Mouse (Mus musculus) liver, postnatal 0 days (tissue): ENCODE measurements at regions not wholly inside any gene's neighbourhood (a gene's known extent, or its start where the extent isn't known, plus 50 kb on each side); places are given as distances from the start of the nearest gene placed in this dataset.
A peak's percentile ranks its signal among the peaks of the same experiment; 100 is the strongest.

ENCODE experiments used
- ATAC-seq: fragments of 200-750 bp; cut with Nextera tagmentation; 2 replicates; pipeline ENCODE4 v1.8.0; 2017; ENCODE audit warnings: mild to moderate bottlenecking, moderate library complexity
- DNase-seq: peaks from one replicate; pipeline ENCODE4 v3.0.0-alpha.2; 2016
- H3K27ac ChIP-seq: fragments of 300-500 bp; sonication (generic); 2 replicates; pipeline ENCODE4 v1.5.1; 2014; ENCODE audit warnings: antibody characterized with exemption, moderate library complexity, mild to moderate bottlenecking, low read depth
- H3K27me3 ChIP-seq: fragments of 300-500 bp; sonication (generic); 2 replicates; pipeline ENCODE4 v1.6.1; 2014; ENCODE audit warnings: low read length, control low read depth, mixed read lengths; ENCODE audit not compliant: insufficient read depth
- H3K36me3 ChIP-seq: fragments of 300-500 bp; sonication (generic); replicated peaks from 2 replicates; pipeline ENCODE4 v1.6.1; 2014; ENCODE audit warnings: mild to moderate bottlenecking, control low read depth, low read length, moderate library complexity, mixed read lengths; ENCODE audit not compliant: insufficient read depth
- H3K4me1 ChIP-seq: fragments of 300-500 bp; sonication (generic); 2 replicates; pipeline ENCODE4 v1.6.1; 2014; ENCODE audit warnings: antibody characterized with exemption, mild to moderate bottlenecking, control low read depth; ENCODE audit not compliant: insufficient read depth
- H3K4me2 ChIP-seq: fragments of 300-500 bp; sonication (generic); 2 replicates; pipeline ENCODE4 v1.6.1; 2014; ENCODE audit warnings: low read depth, mild to moderate bottlenecking, low read length, moderate library complexity, mixed read lengths
- H3K4me3 ChIP-seq: fragments of 300-500 bp; sonication (generic); 2 replicates; pipeline ENCODE4 v1.5.1; 2014; ENCODE audit warnings: low read depth, low read length
- H3K9ac ChIP-seq: fragments of 300-500 bp; sonication (generic); replicated peaks from 2 replicates; pipeline ENCODE4 v1.6.1; 2014; ENCODE audit warnings: mild to moderate bottlenecking, moderate library complexity
- H3K9me3 ChIP-seq: fragments of 300-500 bp; sonication (generic); 2 replicates; pipeline ENCODE4 v1.6.1; 2016; ENCODE audit warnings: mild to moderate bottlenecking, control low read depth, low read length, mixed read lengths
- CTCF ChIP-seq: sonication (generic); IDR thresholded peaks from 2 replicates; pipeline ENCODE4 v1.5.1; 2016; ENCODE audit warnings: antibody characterized with exemption, low read depth
- EP300 ChIP-seq: IDR thresholded peaks from 2 replicates; pipeline ENCODE4 v1.6.1; 2016; ENCODE audit warnings: antibody characterized with exemption, low read depth, mild to moderate bottlenecking
- WGBS: fragments of 180-500 bp; shearing (Covaris S2); extraction: QIAGEN DNeasy Blood & Tissue Kit; methylation state at CpG from one replicate; pipeline ENCODE4 v1.1.7; 2014; ENCODE audit not compliant: insufficient replicate concordance; 5-methylcytosine and 5-hydroxymethylcytosine counted together

DNA sequence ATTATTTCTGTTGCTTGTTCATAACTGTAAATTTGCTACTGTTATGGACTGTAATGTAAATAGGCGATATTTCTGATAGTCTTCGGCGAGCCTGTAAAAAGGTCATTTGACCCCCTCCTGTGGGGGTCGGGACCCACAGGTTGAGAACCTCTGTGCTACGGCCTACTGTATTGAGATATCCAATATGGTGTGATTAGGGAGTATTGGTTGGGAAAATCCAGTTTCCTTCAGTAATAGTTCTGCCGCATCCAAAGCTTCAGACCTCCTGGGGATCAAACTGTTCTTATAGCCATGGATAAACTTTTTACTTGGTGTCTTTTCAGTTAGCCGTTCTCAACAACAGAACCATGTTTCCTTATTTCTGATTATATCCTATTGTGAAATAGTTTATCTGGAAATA lies 136.5 kb upstream of the Samsn1 start:
- no peak overlapping the region for H3K9ac ChIP-seq
- no peaks in the 10 kb centered on the region for H3K4me1 ChIP-seq
- no peaks in the 10 kb centered on the region for H3K9me3 ChIP-seq
- H3K4me3 ChIP-seq = no peak overlapping the region
- TF ChIP-seq CTCF = no peak
- no peak for TF ChIP-seq EP300
- ATAC-seq = no peak
- DNase-seq = no peak
- no peak overlapping the region for H3K27ac ChIP-seq
- WGBS = 89% methylated on average over 7 of the region's 7 CpGs
- no peak overlapping the region for H3K4me2 ChIP-seq
- H3K36me3 ChIP-seq = no peaks in the 10 kb centered on the region
- no peaks in the 10 kb centered on the region for H3K27me3 ChIP-seq

DNA sequence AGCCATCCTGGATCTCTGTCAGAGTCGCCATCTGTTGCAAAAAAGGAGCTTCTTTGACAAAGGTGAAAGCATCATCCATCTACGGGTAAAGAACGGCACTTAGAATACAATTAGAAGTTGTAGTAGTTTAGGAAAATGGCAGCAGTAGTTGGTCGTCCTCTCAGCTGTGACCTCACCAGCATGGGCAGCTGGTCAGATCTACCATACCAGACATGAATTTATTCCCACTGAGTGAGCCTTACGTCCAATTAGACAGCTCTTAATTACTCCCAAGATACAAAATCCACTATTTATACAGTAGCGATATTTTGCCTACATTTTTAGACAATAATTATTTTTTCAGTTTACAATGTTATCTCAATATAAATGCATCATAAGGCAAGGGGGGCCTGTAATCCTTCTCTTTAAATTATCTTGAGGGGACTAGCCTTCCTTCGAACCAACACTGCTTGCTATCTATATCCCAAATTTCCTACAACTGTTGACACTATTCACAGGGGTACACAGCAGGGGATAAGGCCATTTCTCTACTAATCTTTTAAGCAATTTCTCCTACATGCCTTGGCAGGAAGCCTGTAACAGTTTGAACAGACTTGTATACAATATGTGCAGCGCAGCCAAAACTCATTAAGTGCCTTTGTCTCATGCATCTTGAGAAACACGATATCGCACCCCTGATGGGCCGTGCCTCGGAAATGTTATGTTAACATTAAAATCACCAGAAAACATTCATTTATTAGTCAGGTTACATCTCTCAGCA lies 131.9 kb upstream of the Samsn1 start:
- no peak overlapping the region for H3K27ac ChIP-seq
- no peak for TF ChIP-seq CTCF
- no peak for TF ChIP-seq EP300
- no peak overlapping the region for H3K9ac ChIP-seq
- H3K4me1 ChIP-seq = no peaks in the 10 kb centered on the region
- no peak for DNase-seq
- no peaks in the 10 kb centered on the region for H3K36me3 ChIP-seq
- no peak overlapping the region for H3K4me3 ChIP-seq
- H3K4me2 ChIP-seq = no peak overlapping the region
- no peaks in the 10 kb centered on the region for H3K27me3 ChIP-seq
- no peaks in the 10 kb centered on the region for H3K9me3 ChIP-seq
- 79% methylated on average over 12 of the region's 12 CpGs for WGBS
- ATAC-seq = no peak

- Histone ChIP-seq H3K27ac (no peak overlapping the region), H3K36me3 (no peaks in the 10 kb centered on the region), H3K9me3 (no peaks in the 10 kb centered on the region), H3K9ac (no peak overlapping the region), H3K4me1 (no peaks in the 10 kb centered on the region), H3K4me3 (no peak overlapping the region), H3K27me3 (no peaks in the 10 kb centered on the region), H3K4me2 (no peak overlapping the region)
- WGBS = 72% methylated on average over 5 of the region's 5 CpGs
- no peak for TF ChIP-seq EP300
- TF ChIP-seq CTCF = no peak
- ATAC-seq (no peak), DNase-seq (no peak)
Measured at GRCm38 (mm10) chr16:76149581-76149980, 127.5 kb upstream of the Samsn1 start.

- no peak for ATAC-seq
- no peak overlapping the region for H3K9ac ChIP-seq
- H3K9me3 ChIP-seq = no peaks in the 10 kb centered on the region
- no peaks in the 10 kb centered on the region for H3K36me3 ChIP-seq
- H3K4me2 ChIP-seq = no peak overlapping the region
- no peaks in the 10 kb centered on the region for H3K4me1 ChIP-seq
- no peak for DNase-seq
- H3K27ac ChIP-seq = no peak overlapping the region
- 67% methylated on average over 2 of the region's 2 CpGs for WGBS
- no peaks in the 10 kb centered on the region for H3K27me3 ChIP-seq
- no peak overlapping the region for H3K4me3 ChIP-seq
- no peak for TF ChIP-seq EP300
- no peak for TF ChIP-seq CTCF
Measured at GRCm38 (mm10) chr16:76133892-76134291, 111.8 kb upstream of the Samsn1 start.

DNA sequence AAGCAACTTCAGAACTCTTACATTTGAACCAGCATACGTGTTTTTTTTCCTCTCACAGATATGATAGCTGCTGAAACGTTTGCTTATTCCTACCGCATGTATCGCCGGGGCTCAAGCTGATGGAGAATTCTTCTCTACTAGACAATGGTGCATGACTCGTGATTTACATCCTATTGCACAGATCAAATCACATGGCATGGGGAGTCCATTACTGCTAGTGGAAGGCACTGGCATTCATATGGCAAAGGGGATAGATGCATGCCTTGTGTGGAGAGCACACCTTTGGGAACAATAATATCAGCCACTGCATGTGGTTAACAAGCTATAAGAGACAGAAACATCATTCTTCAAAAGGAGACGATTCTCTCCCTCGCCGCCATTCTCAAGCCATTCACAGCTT lies 108.4 kb upstream of the Samsn1 start:
- no peak overlapping the region for H3K4me3 ChIP-seq
- H3K4me2 ChIP-seq = no peak overlapping the region
- H3K4me1 ChIP-seq = no peaks in the 10 kb centered on the region
- H3K27ac ChIP-seq = no peak overlapping the region
- H3K36me3 ChIP-seq = no peaks in the 10 kb centered on the region
- WGBS = 77% methylated on average over 9 of the region's 9 CpGs
- H3K9ac ChIP-seq = no peak overlapping the region
- H3K27me3 ChIP-seq = no peaks in the 10 kb centered on the region
- H3K9me3 ChIP-seq = no peaks in the 10 kb centered on the region
- ATAC-seq (no peak), DNase-seq (no peak)
- TF ChIP-seq CTCF (no peak), EP300 (no peak)

DNA sequence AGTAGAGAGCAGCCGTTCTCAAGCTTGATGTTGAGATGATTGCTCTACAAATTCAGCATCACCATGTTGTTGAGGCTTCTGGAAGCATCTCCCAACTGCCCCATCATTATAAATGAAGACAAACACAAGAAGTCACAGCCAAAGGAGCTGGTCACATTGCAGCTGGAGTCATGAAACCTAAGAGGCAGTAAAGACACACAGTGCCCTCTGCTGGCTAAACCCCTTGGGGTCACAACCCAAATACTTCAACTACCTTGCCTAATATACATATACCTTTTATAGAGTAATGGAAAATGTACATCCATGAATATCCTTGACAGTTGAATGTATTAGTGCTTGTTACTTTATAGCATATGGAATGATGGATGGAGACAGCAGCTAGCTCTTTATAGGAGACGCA lies 107.9 kb upstream of the Samsn1 start:
- ATAC-seq = no peak
- H3K27me3 ChIP-seq = no peaks in the 10 kb centered on the region
- no peaks in the 10 kb centered on the region for H3K4me1 ChIP-seq
- H3K4me2 ChIP-seq = no peak overlapping the region
- no peaks in the 10 kb centered on the region for H3K9me3 ChIP-seq
- no peak for TF ChIP-seq EP300
- peak; percentile 73 for TF ChIP-seq CTCF
- no peak overlapping the region for H3K27ac ChIP-seq
- H3K9ac ChIP-seq = no peak overlapping the region
- no peak overlapping the region for H3K4me3 ChIP-seq
- H3K36me3 ChIP-seq = no peaks in the 10 kb centered on the region
- WGBS = 77% methylated on average over 2 of the region's 2 CpGs
- DNase-seq = peak; percentile 58
